Mouse (Mus musculus): ENCODE measurements around the gene Mboat1.
A peak's percentile ranks its signal among the peaks of the same experiment; 100 is the strongest.

The Mboat1 gene

DNA sequence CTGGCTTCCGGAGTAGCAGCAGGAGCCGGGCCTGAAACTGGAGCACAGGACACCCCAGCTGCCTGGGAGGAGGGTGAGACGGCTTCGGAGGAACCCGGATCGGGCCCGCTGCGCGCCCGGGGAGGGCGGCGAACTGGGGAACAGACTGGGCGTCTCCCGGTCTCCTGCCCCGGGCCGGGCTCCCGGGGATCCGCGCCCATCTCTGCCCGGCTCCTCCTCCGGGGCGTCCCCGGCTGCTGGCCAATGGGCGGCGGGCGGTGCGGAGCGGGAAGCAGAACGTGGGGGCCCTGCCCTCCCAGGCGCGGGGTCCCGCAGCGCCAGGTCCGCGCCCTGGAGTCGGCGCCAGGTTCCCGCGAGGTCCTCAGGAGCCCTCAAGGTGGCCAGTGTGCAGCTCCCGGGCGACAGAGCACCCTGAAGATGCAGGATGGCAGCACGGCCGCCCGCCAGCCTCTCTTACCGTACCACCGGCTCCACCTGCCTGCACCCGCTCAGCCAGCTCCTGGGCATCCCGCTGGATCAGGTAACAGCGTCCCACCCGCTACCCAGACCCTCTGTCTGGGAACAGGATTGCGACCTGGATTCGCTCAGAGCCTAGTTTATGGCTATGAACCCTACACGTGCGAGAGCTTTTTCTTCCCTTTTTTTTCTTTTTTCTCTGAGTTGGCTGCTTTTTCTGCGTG lies at the start of gene Mboat1:
Mboat1 (plus strand) TSS at position 247 of the 680 bp plus-strand sequence.
- DNase-seq (ENCODE audit: low spot score): peak; percentile 68

- DNase-seq (ENCODE audit: low spot score): no peak
Observed at GRCm38 (mm10) chr13:30093086-30093485, 43.2 kb upstream of the Mboat1 start.

DNA sequence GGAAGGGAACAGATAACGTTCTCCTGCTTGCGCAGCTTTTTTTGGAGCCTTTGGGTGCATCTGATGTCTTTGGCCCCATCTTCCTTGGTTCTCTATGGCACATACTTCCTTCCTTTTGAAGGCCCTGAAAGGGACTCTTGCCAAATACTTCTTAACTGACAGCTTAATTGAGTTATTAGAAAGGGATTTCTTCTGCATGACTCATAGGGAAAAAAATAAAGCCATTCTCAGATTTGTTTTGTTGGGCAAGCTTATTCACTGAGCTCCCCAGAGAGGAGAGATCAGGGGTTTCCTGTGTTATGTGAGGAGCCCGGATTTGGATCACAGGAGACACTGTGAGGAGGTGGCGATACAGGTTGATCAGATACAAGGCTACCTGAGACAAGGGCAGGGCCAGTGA lies 40.4 kb upstream of the Mboat1 start:
- peak; percentile 49 for DNase-seq (ENCODE audit: low spot score)

DNA sequence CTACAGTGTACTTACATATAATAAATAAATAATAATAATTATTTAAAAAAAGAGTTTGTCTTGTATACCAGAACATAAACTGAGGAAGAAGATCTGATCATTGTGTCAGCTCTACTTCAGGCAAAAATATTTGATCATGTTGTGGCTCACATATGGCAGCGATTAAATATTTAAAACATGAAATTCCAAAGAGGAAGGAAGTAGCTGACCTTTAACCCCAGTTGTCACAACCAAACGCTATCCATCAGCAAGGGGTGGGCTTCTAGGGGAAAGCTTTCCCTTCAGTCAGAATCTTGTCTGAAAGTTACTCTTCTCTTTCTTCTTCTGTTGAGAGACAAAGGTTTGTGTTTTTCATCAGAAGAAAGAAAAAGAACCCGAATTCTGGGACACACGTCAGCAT lies 39.8 kb upstream of the Mboat1 start:
- no peak for DNase-seq (ENCODE audit: low spot score)

- DNase-seq (ENCODE audit: low spot score): no peak
Observed at GRCm38 (mm10) chr13:30109001-30109600, 27.2 kb upstream of the Mboat1 start.

DNA sequence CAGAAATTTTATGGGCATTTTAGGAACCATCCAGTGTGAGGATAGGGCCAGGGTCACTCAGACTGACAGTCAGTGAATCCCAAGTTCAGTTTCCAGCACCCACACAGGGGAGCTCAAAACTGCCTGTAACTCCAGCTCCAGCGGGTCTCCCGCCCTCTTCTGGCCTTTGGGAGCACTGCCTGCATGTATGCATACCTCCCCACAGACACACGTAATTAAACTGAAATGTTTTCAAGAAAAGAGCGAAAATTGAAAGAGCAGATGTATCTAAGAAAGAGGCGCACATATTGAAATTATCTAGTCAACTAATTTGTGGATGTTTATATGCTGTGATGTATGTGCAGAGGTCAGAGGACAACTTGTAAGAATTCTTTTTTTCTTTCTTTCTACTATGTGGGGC lies 20.5 kb upstream of the Mboat1 start:
- no peak for DNase-seq (ENCODE audit: low spot score)

DNA sequence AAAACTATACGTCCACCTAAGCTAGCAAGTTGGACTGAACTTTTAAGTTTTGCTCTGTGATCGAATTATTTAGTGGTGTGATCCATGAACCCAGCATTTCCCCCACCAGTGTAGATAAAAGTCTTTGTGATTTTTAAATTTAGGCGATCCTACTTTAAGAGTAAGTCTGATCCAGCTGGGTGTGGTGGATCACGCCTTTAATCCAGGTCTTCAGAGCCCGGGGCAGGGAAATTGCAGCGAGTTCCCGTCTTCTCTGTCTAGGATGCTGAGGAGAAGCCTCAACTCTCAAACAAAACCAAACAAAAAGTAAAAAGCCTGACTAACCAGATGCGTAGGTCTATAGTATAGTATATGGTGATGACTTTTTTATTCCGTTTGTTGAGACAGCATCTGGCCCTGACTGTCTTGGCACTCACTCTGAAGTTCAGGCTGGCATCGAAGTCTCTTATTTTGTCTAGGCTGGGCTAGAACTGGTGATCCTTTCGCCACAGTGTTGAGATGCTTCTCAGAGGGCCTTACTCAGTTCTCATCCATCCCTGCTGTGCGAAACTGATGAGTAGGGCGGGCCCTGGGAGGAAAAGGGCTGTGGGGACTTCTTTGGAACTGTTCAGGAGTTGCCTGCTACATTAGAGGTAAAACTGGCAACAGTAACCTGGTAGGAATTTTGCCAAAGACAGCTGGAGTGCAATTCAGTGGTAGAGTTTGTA lies 787 bp downstream of the Mboat1 start:
- no peak for DNase-seq (ENCODE audit: low spot score)

GRCm38 (mm10) chr13:30137951-30138350 lies 1.7 kb downstream of the Mboat1 start:
- no peak for DNase-seq (ENCODE audit: low spot score)

DNA sequence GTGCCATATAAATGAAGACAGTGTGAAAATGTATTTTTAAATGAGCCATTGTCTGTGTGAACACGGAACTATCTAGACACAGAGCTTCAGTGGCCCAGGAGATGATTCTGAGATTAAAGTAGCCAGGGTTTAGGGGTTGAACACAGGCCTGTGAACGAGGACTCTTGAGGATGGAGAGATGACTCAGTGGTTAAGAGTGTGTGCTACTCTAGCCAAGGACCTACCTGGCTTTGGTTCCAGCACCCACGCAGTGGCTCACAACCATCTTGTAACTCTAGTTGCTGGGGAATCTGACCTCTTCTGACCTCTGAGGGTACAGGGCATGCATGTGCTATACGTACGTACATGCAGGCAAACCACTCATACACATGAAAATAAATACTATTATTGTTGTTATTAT lies 3.9 kb downstream of the Mboat1 start:
- DNase-seq (ENCODE audit: low spot score): no peak

GRCm38 (mm10) chr13:30140646-30141045 lies 4.4 kb downstream of the Mboat1 start:
- no peak for DNase-seq (ENCODE audit: low spot score)

DNA sequence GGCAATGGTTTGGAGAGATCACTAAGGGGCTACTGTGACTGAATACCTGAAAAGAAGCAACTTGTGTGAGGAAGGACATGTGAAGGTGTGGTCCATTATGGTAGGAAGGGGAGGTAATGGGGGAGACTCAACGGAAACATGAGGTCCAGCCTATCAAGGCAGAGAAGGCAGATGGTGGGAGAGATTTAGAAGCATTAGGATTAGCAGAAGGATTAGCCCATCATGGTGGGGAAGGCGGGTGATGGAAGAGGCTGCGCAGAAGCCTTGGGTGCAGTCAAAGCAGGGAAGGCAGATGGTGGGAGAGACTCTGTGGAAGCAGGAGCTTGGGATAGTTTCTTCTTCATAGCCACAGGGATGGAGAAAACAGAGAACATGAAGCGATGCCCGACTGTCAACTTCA lies 5.7 kb downstream of the Mboat1 start:
- DNase-seq (ENCODE audit: low spot score): no peak

GRCm38 (mm10) chr13:30146468-30146867 lies 10.2 kb downstream of the Mboat1 start:
- no peak for DNase-seq (ENCODE audit: low spot score)

- DNase-seq (ENCODE audit: low spot score): no peak
Observed at GRCm38 (mm10) chr13:30154264-30154663, 18.0 kb downstream of the Mboat1 start.

DNA sequence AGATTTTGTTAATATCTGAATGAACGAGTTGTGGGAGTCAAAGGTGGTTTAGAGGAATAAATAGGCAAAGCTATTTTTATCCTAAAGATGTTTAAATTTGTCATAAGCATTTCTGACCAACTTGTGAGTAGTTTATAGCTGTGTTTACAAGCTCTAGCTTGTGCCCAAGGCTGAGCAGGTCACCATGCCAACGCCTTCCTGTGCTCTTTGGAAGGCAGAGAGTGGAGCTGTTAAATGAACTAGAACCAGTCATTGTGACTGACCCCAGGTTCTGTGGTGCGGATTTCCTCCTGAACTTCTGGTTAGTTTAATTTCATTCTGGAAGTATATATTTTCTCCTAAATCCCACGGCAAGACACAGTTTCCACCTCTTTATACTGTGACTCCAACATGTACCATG lies 23.3 kb downstream of the Mboat1 start:
- DNase-seq (ENCODE audit: low spot score): no peak

DNA sequence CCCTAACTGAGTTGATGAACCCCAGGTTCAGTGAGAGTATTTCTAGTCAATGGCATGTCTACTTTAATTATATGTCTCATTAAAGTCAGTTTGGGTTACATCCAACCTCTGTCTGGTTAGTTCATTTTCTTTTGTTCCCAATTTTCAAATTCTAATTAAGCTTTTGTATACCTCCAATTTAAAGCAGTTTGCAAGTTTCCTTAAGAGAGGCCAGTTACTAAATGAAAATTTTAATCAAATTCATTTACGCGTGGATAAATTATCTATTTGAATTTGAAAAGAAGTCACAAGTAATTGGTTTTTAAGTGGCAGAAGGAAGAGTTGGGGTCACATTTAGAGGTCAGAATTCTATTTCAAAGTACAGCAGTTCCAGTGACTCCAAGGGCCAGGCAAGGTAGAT lies 27.2 kb downstream of the Mboat1 start:
- no peak for DNase-seq (ENCODE audit: low spot score)

DNA sequence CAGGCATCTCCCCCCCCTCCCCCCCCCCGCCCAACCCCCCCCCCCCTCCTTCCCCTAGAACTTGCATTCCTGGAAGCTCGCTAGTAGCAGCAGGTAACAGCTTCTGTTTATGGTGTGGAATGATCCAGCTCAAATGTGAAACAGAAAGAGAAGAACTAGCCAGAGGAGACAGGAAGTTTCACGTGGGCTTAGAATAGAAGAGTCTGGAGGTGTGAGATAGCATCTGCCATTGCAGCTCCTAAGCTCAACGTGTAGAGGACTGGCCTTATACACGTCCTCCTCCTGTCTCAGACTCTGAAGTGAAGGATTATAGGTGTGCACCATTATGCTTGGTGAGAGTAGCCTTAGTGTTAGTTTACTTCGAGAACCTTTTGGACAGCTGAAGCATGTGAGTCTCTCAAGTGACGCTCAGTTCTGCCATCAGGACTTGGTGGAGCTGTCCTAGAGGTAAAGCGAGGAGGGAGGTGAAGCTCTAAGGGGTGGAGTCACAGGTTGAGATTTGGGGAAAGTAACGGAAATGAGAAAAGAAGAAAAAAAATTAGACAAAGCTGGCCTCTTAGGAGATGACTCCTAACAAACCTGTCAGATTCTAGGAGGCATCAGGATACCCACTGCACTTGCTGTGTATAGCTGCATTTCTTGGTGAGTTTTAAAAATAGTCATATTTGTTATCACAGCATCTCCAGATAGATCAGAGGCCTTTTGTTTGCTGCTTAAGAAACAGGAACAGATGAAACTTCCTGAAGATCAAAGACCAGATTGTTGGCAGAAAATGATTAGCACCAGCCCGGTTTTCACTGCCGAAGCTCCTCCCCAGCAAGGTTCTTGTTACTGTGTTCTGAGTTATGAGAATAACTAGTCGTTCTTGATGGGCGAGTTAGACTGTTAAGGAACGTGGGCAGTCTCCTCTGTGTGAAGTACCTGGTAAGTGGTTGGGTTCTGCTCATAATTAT lies 30.1 kb downstream of the Mboat1 start:
- no peak for DNase-seq (ENCODE audit: low spot score)

GRCm38 (mm10) chr13:30167499-30167898 lies 31.2 kb downstream of the Mboat1 start:
- no peak for DNase-seq (ENCODE audit: low spot score)

GRCm38 (mm10) chr13:30168803-30169202 lies 32.5 kb downstream of the Mboat1 start:
- DNase-seq (ENCODE audit: low spot score): no peak

DNA sequence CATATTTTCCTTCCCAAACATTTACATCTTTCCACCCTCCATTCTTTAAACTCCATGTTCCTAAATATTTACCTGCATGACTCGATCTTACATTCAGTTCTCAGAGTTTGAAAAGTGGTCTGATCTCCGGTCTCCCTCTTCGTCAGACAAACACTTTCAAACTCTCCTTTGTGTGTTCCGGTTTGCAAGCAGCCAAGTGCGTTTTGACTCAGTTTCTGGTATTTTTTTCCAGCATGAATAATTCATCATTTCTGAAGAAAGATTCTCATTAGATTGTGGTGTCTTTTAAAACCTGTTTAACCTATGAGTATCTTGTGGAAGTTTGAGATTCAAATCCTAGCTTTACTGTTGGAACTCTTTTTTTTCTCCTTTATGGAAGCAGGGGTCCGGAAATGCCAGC lies 33.8 kb downstream of the Mboat1 start:
- DNase-seq (ENCODE audit: low spot score): no peak

DNA sequence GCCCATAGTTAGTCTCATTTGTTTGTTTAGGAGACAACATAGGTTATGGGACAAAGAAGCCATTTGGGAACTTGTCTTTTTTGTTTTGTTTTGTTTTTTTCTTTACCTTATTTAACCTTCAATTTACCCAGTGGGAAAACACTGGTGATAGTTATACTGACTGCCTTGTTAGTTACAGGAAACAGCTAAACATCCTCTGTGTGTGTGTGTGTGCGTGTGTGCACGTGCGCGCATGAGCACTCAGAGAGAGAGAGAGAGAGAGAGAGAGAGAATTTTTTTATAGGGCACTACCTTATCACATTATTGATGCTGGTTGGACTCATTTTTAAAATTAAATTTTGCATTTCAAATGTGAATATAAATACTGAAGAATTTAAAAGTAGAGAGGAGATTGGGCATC lies 38.3 kb downstream of the Mboat1 start:
- DNase-seq (ENCODE audit: low spot score): no peak

DNA sequence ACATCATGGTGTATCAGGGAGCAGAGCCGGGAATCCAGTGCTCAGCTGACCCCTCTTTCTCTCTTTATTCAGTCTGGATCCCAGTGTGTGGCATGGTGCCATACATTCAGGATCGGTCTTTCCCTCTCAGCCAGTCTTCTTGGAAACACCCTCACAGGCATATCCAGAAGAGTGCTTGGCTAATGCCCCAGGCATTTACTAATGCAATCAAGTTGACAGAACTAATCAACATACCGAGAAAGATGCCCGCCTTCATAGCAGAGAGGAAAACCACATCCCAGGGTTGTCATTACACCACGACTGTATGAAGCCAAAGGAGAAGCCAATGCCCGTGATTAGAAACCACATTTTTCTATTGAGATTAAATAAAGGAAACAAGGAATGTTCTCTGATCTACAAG lies 41.1 kb downstream of the Mboat1 start:
- DNase-seq (ENCODE audit: low spot score): peak; percentile 11

GRCm38 (mm10) chr13:30185549-30185948 lies 49.3 kb downstream of the Mboat1 start:
- DNase-seq (ENCODE audit: low spot score): no peak

Measured in MN1 (cell line).